Mouse (Mus musculus) embryo, embryonic 10 days (tissue): ENCODE results near the gene Fbrs.
A peak's percentile ranks its signal among the peaks of the same experiment; 100 is the strongest.
"Not testable (repeated sequence)": the region's sequence is repeated elsewhere in the genome, so short reads cannot be mapped to it uniquely, and the experiment has no call there.

Source experiments
- DNase-seq: peaks from one replicate; pipeline ENCODE4 v3.0.0-alpha.2; 2015; ENCODE audit warnings: low spot score

The Fbrs gene

DNA sequence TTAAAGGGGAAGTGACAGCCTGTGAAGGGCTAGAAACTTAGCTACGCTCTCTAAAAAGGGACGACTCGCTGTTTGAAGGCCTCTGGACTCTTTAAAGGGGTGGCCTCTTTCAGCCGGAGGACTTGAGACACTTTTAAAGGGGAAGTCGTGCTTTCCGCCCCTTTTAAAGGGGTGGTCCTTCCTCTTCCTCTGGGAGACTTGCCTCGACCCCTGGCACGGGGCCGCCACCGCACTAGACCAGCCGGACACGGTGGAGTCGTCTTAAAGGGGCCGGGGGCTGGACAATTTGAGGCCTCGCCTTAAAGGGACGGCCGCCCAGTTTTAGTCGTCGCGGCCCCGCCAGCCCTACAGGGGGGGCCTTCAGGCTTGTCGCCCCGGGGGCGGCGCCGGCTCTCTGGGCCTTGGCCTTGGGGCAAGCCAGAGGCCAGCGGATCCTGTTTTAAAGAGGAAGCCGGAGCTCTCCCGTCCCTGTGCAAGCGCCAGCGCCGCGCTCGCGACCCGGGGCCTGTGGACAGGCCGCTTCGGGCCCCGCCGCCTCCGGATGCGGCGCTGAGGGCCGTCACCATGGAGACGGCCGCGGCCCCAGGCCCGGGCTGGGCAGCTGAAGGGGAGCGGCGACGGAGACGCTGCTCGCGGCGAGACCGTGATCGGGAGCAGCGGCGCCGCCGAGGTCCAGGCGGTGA, at the start of gene Fbrs:
TSS of gene Fbrs (plus strand) at position 565 of the 683 bp plus-strand sequence.
- DNase-seq = peak; percentile 97

DNA sequence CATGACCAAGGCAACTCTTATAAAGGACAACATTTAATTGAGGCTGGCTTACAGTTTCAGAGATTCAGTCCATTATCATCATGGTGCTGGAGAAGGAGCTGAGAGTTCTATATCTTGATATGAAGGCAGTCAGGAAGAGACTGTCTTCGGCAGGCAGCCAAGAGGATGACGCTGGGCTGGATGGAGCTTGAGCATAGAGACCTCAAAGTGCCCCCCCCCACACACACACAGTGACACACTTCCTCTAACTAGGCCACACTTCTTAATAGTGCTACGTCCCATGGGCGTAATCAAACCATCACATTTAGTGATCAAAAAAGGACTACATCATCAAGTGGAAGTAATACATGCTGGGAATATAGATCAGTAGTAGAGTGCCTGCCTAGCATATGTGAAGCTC, 43.8 kb upstream of the Fbrs start:
- DNase-seq = no peak

DNA sequence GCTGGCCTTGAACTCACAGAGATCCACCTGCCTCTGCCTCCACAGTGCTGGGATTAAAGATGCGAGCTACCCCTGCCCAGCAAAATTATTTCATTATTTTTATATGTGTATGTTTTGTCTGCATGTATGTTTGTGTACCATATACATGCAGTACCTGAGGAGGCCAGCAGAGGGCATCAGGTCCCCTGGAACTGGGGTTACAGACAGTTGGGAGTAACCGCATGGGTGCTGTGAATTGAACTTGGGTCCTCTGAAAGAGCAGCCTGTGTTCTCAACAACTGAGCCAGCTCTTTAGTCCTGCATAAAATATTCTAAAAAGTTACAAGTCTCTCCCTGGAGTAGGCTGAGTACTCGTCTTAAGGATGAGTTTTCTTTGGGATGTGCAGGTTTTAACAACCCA, 41.3 kb upstream of the Fbrs start:
- no peak for DNase-seq

GRCm38 (mm10) chr7:127443976-127444375, 35.0 kb upstream of the Fbrs start:
- DNase-seq = no peak

DNA sequence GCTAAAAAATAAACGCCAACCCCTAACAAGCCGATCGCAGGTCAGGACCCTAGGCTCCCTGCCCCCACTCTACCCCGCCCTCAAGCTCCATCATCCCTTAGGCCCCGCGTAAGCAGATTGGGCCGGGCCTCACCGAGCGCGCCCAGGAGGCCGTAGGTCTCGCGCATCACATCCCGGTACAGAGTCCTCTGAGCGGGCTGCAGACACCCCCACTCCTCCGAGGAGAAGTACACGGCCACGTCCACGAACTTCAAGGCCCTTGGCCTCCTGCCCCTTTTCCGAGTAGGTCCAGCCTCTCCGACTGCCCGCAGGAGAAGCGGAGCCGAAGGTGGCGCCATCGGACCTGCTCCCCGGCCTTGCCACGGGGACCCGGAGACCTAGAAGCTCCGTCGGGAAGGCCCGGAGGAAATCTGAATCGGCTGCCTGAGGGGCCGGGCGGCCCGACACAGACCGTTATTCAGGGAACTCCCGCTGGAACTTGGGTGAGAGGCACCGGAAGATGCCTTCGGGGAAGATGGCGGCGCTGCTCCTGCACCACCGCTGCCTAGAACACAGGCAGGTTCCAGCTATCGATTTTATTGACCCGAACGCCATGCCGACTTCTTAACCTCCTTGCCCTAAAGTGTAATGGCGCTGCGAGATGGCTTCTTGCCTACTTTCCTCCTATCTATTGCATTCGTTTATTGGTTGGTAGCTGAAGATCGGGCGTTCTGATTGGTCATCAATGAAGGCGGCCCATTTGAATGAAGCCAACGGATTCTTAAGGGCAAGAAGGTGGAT, 30.3 kb upstream of the Fbrs start, which contains the start of gene Zfp689:
TSS of gene Zfp689 (minus strand) at position 638 of the 780 bp plus-strand sequence.
- DNase-seq = peak; percentile 98

DNA sequence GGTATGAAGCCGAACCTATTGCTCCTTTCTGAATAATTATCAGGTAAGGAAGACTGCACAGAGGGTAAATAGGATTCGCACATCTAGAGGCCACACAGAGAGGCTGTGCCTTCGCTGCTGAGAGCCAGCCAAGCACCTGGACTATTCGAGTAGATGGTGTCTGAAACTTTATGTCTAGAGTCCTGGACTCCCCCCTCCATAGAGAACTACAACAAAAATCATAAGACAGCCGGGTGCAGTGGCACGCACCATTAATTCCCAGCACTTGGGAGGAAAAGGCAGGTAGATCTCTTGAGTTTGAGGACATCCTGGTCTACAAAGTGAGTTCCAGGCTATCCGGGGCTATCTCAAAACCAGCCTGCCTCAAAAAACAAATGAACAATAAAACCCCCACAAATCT, 29.0 kb upstream of the Fbrs start:
- DNase-seq = no peak

DNA sequence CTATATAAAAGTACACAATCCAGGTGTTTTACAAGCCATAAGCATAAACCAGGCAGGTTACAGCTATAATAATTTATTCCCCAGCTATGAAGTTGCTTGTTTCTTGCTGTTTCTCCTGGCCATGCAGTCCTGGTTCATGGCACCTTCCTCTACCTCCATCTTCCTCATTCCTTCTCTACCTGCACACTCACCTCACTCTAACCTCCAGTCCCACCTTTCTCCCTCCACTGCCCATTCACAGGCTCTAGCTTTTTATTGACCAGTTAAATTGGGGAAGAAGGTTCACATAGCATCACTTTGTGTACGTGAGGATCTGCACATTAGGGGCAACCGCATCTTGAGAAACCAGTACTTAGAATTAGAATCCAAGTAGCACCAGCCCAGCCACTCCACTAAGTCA, 25.9 kb upstream of the Fbrs start:
- no peak for DNase-seq

DNA sequence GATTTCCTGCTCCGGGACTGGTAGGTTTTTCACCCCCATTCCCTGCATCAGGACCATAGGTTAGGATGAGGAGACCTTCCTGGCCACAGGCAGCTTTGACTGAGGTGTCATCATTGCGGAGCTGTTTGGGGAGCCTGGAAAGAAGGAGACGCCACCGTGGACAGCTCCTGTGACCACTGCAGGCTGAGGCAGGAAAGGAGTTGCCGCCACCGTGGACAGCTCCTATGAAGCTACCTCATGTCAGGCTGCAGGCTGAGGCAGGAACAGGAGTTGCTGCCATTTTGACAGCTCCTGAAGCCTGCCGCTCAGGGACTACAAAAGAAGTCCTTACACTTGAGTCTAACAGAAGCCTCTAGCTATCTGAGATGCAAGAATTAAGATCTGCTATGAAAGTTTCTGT, 24.1 kb upstream of the Fbrs start:
- DNase-seq = no peak

- not testable (repeated sequence) for DNase-seq
Observed at GRCm38 (mm10) chr7:127458371-127459122, 20.5 kb upstream of the Fbrs start.

GRCm38 (mm10) chr7:127459311-127459710, 19.7 kb upstream of the Fbrs start, which contains the start of gene Prr14:
TSS of gene Prr14 (plus strand) at chr7:127459611.
- DNase-seq = not testable (repeated sequence)

- no peak for DNase-seq
Observed at GRCm38 (mm10) chr7:127465191-127465590, 13.8 kb upstream of the Fbrs start.

- DNase-seq = not testable (repeated sequence)
Observed at GRCm38 (mm10) chr7:127465670-127466069, 13.3 kb upstream of the Fbrs start.

- DNase-seq = no peak
Observed at GRCm38 (mm10) chr7:127466606-127467005, 12.4 kb upstream of the Fbrs start.

- DNase-seq = peak; percentile 45
Observed at GRCm38 (mm10) chr7:127470011-127470715, 8.8 kb upstream of the Fbrs start.

DNA sequence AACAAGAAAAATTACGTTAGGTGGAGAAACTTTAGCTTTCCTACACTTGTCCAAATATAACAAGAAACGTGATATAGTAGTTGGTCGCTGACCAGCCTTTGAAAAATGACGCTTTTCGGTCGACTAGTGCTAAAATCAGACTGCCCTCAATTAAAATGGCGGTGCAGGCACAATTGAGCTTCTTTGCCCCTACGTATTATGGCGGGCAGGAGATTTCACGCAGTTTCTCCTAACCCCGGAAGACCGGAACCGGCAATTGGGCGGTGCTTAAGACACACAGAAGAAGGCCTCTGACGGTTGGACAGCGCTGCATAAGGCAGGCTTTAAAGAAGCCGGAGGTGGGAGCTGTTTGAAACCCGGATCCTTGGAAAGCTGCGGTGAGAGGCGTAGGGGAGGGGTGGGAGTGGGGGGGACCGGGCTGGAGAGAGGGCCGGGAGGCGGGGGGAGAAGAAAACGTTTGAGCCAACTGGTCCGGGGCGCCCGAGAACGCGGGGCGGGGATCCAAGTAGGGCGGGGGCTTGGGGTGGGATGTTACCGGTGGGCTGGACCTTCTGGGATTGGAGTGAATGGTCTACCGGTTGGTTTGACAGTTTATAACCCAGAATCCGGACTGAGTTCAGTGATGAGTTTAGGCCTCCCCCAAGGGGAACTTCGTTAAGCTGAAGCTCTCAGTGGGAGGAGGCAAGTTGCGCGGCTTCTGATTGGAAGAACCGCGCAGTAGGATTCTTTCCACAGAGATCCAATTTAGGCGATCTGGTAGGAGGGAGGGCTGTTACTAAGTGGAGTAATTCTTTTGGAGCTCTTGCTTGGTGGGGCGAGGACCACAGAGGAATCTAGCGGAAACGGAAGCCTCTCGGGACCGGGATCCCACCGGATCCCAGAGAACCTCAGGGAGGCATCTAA, 8.0 kb upstream of the Fbrs start:
- DNase-seq = peak; percentile 96

- DNase-seq = no peak
Observed at GRCm38 (mm10) chr7:127471646-127472010, 7.4 kb upstream of the Fbrs start.

DNA sequence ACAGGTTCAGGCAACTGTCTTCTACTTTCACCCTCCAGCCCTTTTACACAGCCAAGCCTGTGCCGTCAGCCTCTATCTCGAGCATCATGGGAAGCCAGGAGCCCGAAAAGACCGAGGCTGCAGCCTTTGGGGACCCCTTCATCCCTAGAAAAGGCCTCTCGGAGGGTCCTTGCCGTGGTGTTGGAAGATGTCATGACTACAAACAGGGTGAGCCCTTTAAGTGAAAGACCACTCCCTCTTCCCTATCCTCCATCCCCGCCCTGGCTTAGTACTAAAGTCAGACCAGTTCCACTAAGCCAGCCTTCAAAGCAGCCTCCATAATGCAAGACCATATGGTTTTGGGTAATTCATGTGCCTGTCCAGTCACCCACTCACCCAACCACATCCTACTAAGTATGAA, 6.9 kb upstream of the Fbrs start:
- peak; percentile 41 for DNase-seq

- DNase-seq = peak; percentile 28
Observed at GRCm38 (mm10) chr7:127473705-127474104, 5.3 kb upstream of the Fbrs start.

GRCm38 (mm10) chr7:127474378-127475070, 4.5 kb upstream of the Fbrs start:
- no peak for DNase-seq

GRCm38 (mm10) chr7:127475186-127475740, 3.7 kb upstream of the Fbrs start:
- DNase-seq = no peak
